Mouse (Mus musculus) 3134 (cell line): ENCODE data around the gene Bpi.

Experiments
- DNase-seq: peaks from one replicate; pipeline ENCODE4 v3.0.0-alpha.2; 2011; ENCODE audit warnings: low spot score; ENCODE audit not compliant: insufficient read length; ENCODE audit errors: extremely low read depth

Bpi gene

DNA sequence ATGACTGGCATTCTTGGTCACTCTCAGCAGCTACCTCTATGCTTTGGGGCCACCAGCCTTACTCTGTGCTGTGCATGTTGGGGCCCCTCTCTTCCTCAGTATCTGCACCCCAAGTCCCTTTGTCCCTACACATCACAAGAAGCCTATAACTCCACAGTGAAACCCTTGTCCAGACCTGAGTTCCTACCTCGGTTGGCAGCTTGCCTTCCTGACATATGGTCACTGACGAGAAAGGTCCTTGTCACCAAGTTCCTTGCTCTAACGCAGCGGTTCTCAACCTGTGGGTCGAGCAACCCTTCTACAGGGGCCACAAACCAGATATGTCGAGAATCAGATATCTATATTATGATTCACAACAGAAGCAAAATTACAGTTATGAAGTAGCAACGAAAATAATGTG, 25.2 kb downstream of the Bpi start:
- no peak for DNase-seq

- no peak for DNase-seq
Measured at GRCm38 (mm10) chr2:158283771-158284170, 25.9 kb downstream of the Bpi start.

DNA sequence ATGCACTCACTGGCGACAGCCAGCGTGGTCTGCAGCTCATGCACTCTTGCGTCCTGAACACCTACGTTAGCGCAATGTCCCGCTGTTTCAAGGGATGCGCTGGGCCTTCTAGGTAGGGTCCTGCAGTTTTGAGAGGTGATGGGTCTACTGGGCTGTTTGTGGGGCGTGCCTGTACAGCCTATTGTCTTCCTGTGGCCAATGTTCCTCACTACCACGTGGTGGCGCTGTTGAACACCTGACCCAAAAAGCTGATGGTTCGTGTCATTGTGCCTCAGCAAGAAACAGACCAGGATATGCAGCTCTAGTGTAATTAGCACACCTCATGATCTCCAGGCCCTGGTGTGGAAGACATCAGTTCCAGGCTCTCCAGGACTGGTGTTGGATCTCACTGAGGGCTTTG, 26.7 kb downstream of the Bpi start:
- no peak for DNase-seq

- no peak for DNase-seq
Measured at GRCm38 (mm10) chr2:158285655-158286054, 27.8 kb downstream of the Bpi start.

DNA sequence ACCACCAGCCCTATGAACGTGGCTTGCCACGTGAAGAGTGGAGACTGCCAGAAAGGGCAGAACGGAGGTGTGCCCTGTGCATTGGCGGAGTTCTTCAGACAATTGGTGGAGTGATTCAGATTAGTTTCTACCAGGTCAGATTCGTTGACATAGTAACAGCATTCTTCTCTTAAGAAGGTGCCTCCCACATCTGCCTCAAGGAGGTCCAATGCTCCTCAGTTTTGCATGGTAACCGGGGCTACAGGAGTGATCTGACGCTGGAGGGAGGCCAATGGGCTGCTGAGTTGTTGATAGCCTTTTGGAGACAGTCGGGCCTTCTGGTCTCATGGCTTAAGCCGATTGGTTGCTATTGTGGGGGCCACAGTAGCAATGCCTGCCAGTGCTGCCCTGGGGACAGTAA, 37.8 kb downstream of the Bpi start:
- DNase-seq: no peak

DNA sequence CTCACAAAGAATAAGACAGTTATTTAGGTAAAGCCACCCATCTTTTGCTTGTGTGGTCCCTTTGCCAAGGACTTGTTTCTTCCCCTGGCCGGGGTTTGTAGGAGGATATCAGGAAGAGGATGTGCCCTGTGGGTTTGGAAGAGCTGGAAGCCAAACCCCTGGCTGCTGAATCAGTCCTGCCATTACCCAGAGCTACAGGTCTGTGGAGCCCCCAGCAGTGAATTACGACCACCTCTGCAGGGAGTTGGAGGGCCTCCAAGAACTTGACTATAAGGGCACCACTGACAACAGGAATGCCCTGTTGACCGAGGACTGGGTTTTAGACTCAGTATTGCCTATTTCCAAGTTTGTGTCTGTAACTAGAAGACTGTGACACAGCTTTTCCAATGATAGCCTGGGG, 41.3 kb downstream of the Bpi start:
- DNase-seq: no peak

DNA sequence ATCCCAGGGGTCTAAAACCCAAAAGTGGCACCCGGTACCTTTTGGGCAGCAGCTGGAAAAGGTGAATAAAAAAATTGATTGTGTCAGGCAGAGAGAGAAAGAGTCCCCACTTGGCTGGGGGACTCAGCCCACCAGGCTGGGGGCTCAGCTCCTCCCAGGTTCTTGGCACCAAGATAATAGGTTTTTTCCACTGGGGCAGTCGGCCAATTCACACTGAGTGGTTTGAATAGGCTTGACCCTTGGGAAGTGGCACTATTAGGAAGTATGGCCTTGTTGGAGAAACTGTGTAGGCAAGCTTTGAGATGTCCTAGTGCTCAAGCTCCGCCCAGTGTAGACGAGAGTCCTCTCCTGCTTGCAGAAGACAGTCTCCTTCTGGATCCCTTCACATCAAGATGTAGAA, 41.8 kb downstream of the Bpi start:
- DNase-seq: no peak

- no peak for DNase-seq
Measured at GRCm38 (mm10) chr2:158302807-158303206, 44.9 kb downstream of the Bpi start.

DNA sequence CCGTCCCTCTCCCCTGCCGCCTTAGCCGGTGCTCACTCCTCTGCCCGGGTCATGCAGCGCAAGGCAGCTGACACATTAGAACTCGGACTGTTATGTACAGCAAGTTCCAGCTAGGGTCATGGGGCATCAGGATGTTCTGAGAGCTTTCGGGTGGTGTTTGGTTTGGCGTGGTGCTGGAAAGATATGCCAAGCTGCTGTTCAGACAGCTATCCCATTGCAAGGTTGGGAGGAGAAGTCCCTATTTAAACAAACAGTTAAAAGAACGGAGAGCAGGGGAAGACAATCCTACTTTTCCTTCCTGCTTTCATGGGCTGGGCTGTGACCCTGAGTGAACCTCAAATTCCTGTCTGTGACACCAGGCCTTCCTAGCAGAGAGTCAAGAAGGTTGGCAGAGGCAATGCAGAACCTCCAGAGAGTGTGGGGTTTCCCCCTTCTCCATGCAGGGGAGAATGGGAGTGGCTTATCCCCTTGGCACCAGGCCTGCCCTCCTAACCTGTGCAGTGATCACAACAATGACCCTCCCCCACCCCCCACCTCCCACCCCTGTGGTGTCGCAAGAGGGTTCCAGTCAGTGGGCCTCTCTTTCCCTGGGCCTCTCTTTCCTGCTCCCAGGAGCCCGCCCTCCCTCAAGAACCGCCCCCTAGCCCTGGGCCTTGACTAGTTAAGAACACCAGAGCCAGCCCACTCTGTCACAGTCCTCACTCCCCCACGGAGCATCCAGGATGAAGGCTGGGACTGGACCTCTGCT, 48.2 kb downstream of the Bpi start, which contains the start of gene Lbp:
TSS of gene Lbp (plus strand) at position 546 of the 748 bp plus-strand sequence.
- DNase-seq: no peak

DNA sequence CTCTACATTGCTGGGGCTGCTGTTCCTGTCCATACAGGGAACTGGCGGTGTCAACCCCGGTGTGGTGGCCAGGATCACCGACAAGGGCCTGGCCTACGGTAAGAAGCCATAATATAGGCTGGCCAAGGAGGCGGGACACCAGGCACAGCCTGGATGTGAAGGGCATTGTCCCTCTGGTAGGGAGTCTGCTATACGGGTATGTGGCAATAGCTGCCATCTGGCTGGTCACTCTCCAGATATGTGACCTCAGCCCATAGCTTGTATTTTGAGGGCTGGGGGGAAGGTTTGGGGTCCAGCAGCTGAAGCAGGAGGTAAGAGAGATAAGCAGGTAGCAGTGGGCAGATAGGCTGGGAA, 48.8 kb downstream of the Bpi start:
- no peak for DNase-seq

DNA sequence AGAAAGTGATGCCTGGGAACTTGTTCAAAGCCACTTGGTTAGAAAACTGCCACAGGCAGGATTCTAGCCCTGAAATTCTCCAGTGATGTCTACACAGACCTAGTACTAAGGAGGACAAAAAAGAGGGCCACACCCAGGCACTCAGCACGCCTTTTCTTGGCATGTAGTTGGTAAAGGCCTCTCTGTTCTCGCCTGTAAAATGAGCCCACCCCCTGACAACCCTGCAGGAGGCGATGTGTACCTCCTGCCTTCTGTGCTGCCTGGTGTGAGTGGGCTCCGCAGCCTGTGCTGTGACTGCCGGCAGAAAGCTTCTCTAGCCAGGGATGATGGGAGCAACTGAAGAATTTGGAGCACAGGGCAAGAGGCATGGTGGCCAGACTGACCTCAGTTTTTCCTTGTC, 50.4 kb downstream of the Bpi start:
- no peak for DNase-seq

- no peak for DNase-seq
Measured at GRCm38 (mm10) chr2:158313089-158313488, 55.2 kb downstream of the Bpi start.

GRCm38 (mm10) chr2:158316371-158316770, 58.5 kb downstream of the Bpi start:
- peak; percentile 15 for DNase-seq

DNA sequence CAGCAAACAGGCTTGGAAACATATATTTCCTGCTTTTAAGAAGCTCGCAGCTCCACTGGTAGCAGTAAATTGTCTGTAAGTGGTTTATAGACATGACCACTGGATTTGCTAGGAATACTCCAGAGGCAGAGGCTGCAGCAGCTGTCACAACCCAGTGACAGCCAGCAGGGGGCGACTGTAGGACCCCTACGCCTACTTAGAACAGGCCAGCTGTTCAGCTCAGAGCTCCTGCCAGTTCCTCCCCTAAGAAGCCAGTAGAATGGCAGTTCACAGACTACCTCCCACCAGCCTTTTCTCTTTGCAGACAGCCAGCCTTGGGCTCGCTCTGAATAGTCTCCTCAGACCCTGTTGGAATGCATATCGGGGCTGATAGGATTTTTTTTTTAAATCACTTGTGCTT, 59.1 kb downstream of the Bpi start:
- DNase-seq: peak; percentile 41

DNA sequence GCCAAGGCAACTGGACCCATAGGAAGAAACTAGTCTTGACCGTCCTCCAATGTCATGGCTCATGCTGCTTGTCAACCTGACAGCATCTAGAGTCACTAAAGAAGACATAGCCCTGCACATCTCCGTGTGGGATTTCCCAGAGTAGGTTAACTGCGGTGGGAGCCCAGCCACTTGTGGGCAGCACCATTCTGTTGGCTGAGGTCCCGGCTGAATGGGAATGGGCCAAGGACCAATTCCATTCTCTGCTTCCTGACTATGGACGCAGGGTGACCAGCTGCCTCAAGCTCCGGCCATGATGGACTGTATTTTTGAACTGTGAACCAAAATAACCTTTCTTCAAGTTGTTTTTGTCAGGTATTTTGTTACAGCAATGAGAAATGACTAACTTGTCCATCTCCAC, 63.7 kb downstream of the Bpi start:
- DNase-seq: no peak

DNA sequence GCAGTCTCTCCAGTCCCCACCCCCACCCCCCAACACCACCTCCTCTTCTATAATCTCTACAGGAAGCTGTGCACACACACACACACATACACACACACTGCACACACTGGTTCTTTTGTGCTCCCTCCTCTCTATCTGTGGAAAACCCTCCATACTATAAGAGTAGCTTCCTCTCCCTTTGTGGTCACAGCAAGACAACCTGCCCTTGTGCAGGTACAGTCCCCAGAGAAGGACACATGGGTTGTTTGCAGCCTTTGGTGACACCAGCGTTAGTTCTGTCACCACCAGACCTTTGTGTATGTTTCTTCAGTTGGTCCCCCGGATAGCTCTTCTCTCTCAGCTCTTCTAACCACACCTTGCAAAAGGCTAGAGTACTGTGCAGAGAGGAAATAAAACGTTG, 65.0 kb downstream of the Bpi start:
- DNase-seq: no peak

DNA sequence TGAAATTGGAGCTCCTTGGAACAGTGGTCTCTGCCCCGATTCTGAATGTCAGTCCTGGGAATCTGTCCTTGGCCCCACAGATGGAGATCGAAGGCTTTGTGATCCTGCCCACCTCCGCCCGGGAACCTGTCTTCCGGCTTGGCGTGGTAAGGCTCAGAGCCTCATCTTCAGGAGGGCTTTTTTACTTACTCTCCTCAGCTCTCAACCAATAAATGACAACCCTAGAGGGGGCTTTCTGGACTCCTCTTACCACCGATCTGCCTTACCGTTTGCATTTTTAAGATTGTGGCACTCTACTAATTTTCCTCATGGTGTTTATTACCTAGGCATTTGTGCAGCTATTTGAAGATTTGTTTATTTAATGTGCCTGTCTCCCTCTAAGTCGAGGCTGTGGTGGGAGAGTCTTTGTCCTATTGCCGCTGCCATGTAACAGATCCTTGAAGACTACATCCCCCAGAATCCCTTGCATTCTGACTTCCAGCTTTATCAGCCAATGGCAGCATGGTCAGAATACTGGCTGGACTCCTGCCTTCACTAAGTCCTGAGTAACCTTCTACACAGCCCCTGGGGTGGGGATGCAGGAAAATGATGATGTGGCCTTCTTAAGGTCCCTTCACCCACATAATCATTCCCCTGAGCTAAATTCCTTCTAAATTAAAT, 66.8 kb downstream of the Bpi start:
- DNase-seq: no peak

DNA sequence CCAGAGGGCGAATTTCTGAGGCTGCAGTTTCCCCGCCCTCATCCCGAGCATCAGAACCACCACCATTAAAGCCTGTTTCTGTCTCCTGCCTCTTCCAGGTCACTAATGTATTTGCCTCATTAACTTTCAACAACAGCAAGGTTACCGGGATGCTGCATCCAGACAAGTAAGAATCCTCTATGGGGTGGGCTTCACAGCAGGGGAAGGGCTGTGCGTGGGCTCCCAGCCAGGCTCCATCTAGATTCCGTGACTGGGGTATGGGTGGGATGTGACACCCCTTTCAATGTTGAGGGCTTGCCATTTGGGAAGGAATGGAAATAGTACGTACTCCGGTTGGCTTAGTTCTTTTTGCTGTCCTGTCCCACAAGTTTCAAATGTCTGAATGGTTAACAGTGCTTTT, 67.7 kb downstream of the Bpi start:
- no peak for DNase-seq
